Mouse (Mus musculus): ENCODE measurements around the gene Nsmce4a.

DNA sequence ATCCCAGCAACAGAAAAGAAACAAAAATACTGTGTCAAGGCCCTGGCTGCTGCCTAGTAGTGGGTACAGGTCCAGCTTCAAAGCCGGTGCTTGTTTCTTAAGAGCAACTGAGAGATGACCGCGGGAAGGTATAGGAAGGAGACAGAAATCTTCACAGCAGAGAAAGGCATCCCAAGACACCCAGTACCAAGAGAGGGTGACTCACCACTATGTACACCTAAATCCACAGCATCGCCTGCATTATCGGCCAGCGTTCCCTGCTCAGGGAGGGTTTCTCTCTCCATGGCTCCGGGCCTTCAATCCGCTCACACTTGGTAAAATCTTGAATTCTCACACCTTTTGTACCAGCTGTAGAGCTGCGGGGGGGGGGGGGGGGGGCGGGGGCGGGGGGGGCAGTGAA, at the start of gene Nsmce4a:
- TF ChIP-seq CTCF (IDR thresholded peaks at IDR 0.05; ENCODE audit: low read depth, low read length) (no peak), POLR2A (IDR thresholded peaks at IDR 0.05; ENCODE audit: borderline replicate concordance, low read depth, low read length) (no peak)
